Mouse (Mus musculus) retina, embryonic 14.5 days (tissue): ENCODE measurements around the gene Nfatc2ip.
"Not testable (repeated sequence)": the region's sequence is repeated elsewhere in the genome, so short reads cannot be mapped to it uniquely, and the experiment has no call there.

Source experiments
- DNase-seq: peaks from one replicate; pipeline ENCODE4 v3.0.0-alpha.2; 2015; ENCODE audit warnings: low spot score

The Nfatc2ip gene

GRCm38 (mm10) chr7:126408686-126409085 is 12.1 kb upstream of the Nfatc2ip start:
- DNase-seq: no peak

- DNase-seq: not testable (repeated sequence)
Observed at GRCm38 (mm10) chr7:126402518-126402917, 6.0 kb upstream of the Nfatc2ip start.

GRCm38 (mm10) chr7:126399548-126399947 is 3.0 kb upstream of the Nfatc2ip start:
- DNase-seq: peak; percentile 86

GRCm38 (mm10) chr7:126397822-126398221 is 1.3 kb upstream of the Nfatc2ip start:
- no peak for DNase-seq

- no peak for DNase-seq
Observed at GRCm38 (mm10) chr7:126397221-126397620, 684 bp upstream of the Nfatc2ip start.

- not testable (repeated sequence) for DNase-seq
Observed at GRCm38 (mm10) chr7:126392086-126392884, 4.3 kb downstream of the Nfatc2ip start.

GRCm38 (mm10) chr7:126388185-126388584 is 8.4 kb downstream of the Nfatc2ip start:
- DNase-seq: no peak

- no peak for DNase-seq
Observed at GRCm38 (mm10) chr7:126383565-126383964, 13.0 kb downstream of the Nfatc2ip start.

- peak; percentile 99 for DNase-seq
Observed at GRCm38 (mm10) chr7:126377278-126378158, 19.0 kb downstream of the Nfatc2ip start, which contains the start of gene Spns1. Gene Spns1, minus strand, starts transcription at chr7:126377450.

- peak; percentile 20 for DNase-seq
Observed at GRCm38 (mm10) chr7:126376903-126377277, 19.6 kb downstream of the Nfatc2ip start.

GRCm38 (mm10) chr7:126375012-126375411 is 21.5 kb downstream of the Nfatc2ip start:
- no peak for DNase-seq

- DNase-seq: no peak
Observed at GRCm38 (mm10) chr7:126374526-126374925, 22.0 kb downstream of the Nfatc2ip start.

GRCm38 (mm10) chr7:126373007-126373406 is 23.5 kb downstream of the Nfatc2ip start:
- DNase-seq: no peak

GRCm38 (mm10) chr7:126369393-126369792 is 27.1 kb downstream of the Nfatc2ip start, which contains the start of gene Lat:
Gene Lat, minus strand, starts transcription at chr7:126369570.
- DNase-seq: no peak

- no peak for DNase-seq
Observed at GRCm38 (mm10) chr7:126368367-126368766, 28.2 kb downstream of the Nfatc2ip start.

GRCm38 (mm10) chr7:126367636-126368035 is 28.9 kb downstream of the Nfatc2ip start:
- DNase-seq: no peak

GRCm38 (mm10) chr7:126363038-126363437 is 33.5 kb downstream of the Nfatc2ip start:
- no peak for DNase-seq

GRCm38 (mm10) chr7:126359049-126359448 is 37.5 kb downstream of the Nfatc2ip start:
- no peak for DNase-seq

GRCm38 (mm10) chr7:126358413-126358812 is 38.1 kb downstream of the Nfatc2ip start:
- DNase-seq: no peak

GRCm38 (mm10) chr7:126357838-126358237 is 38.7 kb downstream of the Nfatc2ip start:
- DNase-seq: no peak

GRCm38 (mm10) chr7:126356793-126357591 is 39.5 kb downstream of the Nfatc2ip start:
- no peak for DNase-seq
